Mouse (Mus musculus) megakaryocyte-erythroid progenitor cell, adult 5 weeks (primary cell): ENCODE results near the gene Rwdd2b. TPM values are rescaled to one million over a fixed set of nuclear protein-coding genes. Genes with fewer than 3 reads are reported as not detected.

ENCODE experiments used
- polyA plus RNA-seq: library from polyadenylated mRNA; stranded (reverse); fragments of >175 nt; gene quantifications from 2 replicates; pipeline ENCODE4 v1.2.3, GENCODE M21; 2012

Gene Rwdd2b
- polyA plus RNA-seq, result 2.2 and 5.4 TPM in 2 replicates

GRCm38 (mm10) chr16:87440184-87440686 is at the start of gene Rwdd2b:
Gene Rwdd2b (minus strand): TSS chr16:87440573.

GRCm38 (mm10) chr16:87454419-87455179 is 14.2 kb upstream of the Rwdd2b start, which contains the start of gene Usp16:
Gene Usp16 (plus strand): TSS chr16:87454703.

GRCm38 (mm10) chr16:87432033-87432814 is 8.1 kb downstream of the Rwdd2b start, which contains the start of gene Ltn1:
Gene Ltn1 (minus strand): TSS chr16:87432612.

Other genes starting within 250 kb of the Rwdd2b start
- 6.1 and 6.5 TPM in 2 replicates for gene N6amt1, start 86.4 kb downstream of the Rwdd2b start, polyA plus RNA-seq
- gene Ltn1, start 8.0 kb downstream of the Rwdd2b start, polyA plus RNA-seq, result 1.7 and 2.2 TPM in 2 replicates
- 23.7 and 27.1 TPM in 2 replicates for gene Usp16, start 14.1 kb upstream of the Rwdd2b start, polyA plus RNA-seq
- gene Cct8, start 55.3 kb upstream of the Rwdd2b start, polyA plus RNA-seq, result 99.0 and 109 TPM in 2 replicates
- not detected in 2 replicates for gene Map3k7cl, start 112.8 kb upstream of the Rwdd2b start, polyA plus RNA-seq